Mouse (Mus musculus) ES-E14 (cell line): ENCODE results near the gene Tent5c. TPM values are rescaled to one million over a fixed set of nuclear protein-coding genes. Genes with fewer than 3 reads are reported as not detected.

Experiments used
- DNase-seq: peaks from one replicate; pipeline ENCODE4 v3.0.0-alpha.2; 2013; ENCODE audit warnings: low read depth, low spot score
- H3K27ac ChIP-seq: 2 replicates; pipeline ENCODE4 v1.5.1; 2012; ENCODE audit warnings: low read depth, mild to moderate bottlenecking, low read length, moderate library complexity, mixed read lengths; ENCODE audit not compliant: poor library complexity, insufficient read depth, severe bottlenecking
- H3K36me3 ChIP-seq: 2 replicates; pipeline ENCODE4 v1.6.1; 2012; ENCODE audit warnings: mild to moderate bottlenecking, low read length, moderate library complexity, mixed read lengths; ENCODE audit not compliant: control insufficient read depth, poor library complexity, insufficient read depth, severe bottlenecking
- H3K4me1 ChIP-seq, 2 experiments: fragments of 150-350 bp in 1 of 2; sonication (generic) in 1 of 2; 2 replicates each; pipeline ENCODE4 v1.6.1; 2012; ENCODE audit warnings: low read length in 2 of 2, mild to moderate bottlenecking in 1 of 2, mixed read lengths in 1 of 2; ENCODE audit not compliant: control insufficient read depth in 2 of 2, insufficient read depth in 2 of 2, poor library complexity in 1 of 2
- H3K4me3 ChIP-seq, 2 experiments: fragments of 150-350 bp in 1 of 2; sonication (generic) in 1 of 2; 2 replicates each; pipeline ENCODE4 v1.5.1; 2012; ENCODE audit warnings: low read length in 2 of 2, low read depth in 1 of 2, mild to moderate bottlenecking in 1 of 2, mixed read lengths in 1 of 2; ENCODE audit not compliant: insufficient read depth in 1 of 2, poor library complexity in 1 of 2, severe bottlenecking in 1 of 2
- H3K9ac ChIP-seq: 2 replicates; pipeline ENCODE4 v1.6.1; 2012; ENCODE audit warnings: low read depth, mild to moderate bottlenecking, low read length, mixed read lengths; ENCODE audit not compliant: poor library complexity, insufficient read depth, severe bottlenecking
- H3K9me3 ChIP-seq: fragments of 150-350 bp; sonication (generic); 2 replicates; pipeline ENCODE4 v1.6.1; 2012; ENCODE audit warnings: low read depth, mild to moderate bottlenecking, low read length; ENCODE audit not compliant: control insufficient read depth, insufficient read depth
- CHD2 ChIP-seq: IDR thresholded peaks from 2 replicates; pipeline ENCODE4 v1.6.1; 2014; ENCODE audit warnings: mild to moderate bottlenecking, low read depth, low read length, inconsistent platforms
- HCFC1 ChIP-seq: IDR thresholded peaks from 2 replicates; pipeline ENCODE4 v1.6.1; 2012; ENCODE audit warnings: low read length, inconsistent platforms, borderline replicate concordance; ENCODE audit not compliant: insufficient read depth
- MAFK ChIP-seq: IDR thresholded peaks from 2 replicates; pipeline ENCODE4 v1.6.1; 2014; ENCODE audit warnings: mild to moderate bottlenecking, low read depth, low read length, inconsistent platforms; ENCODE audit not compliant: insufficient read depth
- ZC3H11A ChIP-seq: IDR thresholded peaks from 2 replicates; pipeline ENCODE4 v1.6.1; 2012; ENCODE audit warnings: low read depth, mild to moderate bottlenecking, inconsistent platforms, low read length, borderline replicate concordance
- ZNF384 ChIP-seq: IDR thresholded peaks from 2 replicates; pipeline ENCODE4 v1.6.1; 2012; ENCODE audit warnings: low read depth, low read length, inconsistent platforms
- in situ Hi-C, 2 experiments: fragments of 600-800 bp; cut with MboI; formaldehyde crosslinking; loops; one replicate each; pipeline ENCODE4 v1.15.1; 2025; ENCODE audit warnings: low sequenced_read_pairs in 2 of 2, inconsistent platforms in 1 of 2; ENCODE audit not compliant: unreplicated experiment in 2 of 2
- total RNA-seq: library from RNA; depleted of rRNA; stranded (reverse); fragments of 300-350 nt; gene quantifications from 2 replicates; pipeline ENCODE4 v1.2.3, GENCODE M21; 2012

Tent5c gene
- total RNA-seq, 1 experiment: 1.2 TPM

DNA sequence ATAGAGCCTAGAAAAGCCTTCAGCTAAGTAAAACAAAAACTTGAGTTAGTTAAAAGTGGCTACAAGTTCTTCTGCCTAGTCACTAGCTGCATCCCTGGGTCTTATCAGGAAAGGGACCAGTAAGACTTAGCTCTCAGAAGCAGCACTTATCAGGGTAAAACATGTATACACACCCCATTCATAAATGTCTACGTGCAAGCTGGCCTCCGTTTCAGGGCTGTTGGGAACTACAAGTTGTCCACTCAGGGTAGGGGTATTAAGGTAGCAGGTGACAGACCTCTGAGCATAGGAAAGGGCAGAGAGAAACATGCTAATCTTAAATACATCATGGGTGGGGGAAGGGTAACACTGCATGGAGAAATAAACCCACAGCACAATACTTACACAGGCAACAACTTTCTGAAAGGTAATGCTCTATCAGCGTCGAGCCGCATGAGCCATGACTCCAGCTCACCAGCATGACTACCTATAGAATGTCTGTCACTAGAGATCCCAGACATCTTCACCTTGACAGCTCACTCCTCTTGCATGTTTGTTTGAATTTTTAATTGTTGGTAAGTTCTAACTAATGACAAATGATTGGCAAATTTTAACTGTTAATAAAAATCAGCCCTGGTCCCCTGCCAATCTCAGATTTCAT lies 6.0 kb downstream of the Tent5c start:
- in situ Hi-C loops: no loop called here
- Histone ChIP-seq H3K9ac (no peak overlapping the region), H3K4me3 (no peak overlapping the region), H3K9me3 (no peaks in the 10 kb centered on the region), H3K36me3 (no peaks in the 10 kb centered on the region), H3K27ac (no peak overlapping the region), H3K4me1 (no peaks in the 10 kb centered on the region; a peak in 1 of 4 replicates)
- TF ChIP-seq ZNF384 (no peak), MAFK (no peak), HCFC1 (no peak), ZC3H11A (no peak), CHD2 (no peak)
- no peak for DNase-seq

DNA sequence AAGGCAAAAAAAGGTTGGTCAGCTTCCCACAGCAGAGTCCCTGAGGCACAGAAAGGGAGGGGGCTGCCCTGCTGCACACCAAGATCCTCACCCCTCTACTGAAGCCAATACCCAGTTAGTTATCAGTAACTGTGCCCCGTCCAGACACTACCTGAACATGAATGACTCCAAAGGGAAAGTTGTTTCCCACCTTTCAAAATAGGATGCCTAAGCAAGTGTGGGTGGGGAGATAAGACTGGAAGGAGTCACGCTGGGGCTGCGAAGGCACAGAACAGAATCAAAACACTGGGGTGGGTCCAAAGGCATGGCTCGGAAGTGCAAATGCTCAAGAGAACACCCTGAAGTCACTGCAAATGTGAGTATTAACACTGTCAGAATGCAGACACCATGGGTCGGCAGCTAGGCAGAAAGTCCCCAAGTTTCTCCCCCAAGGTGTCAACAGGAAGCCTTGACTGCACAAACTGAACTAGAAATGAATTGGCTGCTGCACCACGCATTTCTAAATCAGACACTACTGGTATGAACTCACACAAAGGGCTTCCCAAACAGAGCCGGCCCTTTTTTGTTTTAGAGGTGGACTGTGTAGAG lies 6.7 kb downstream of the Tent5c start:
- DNase-seq: no peak
- no peak overlapping the region for H3K9ac ChIP-seq
- in situ Hi-C loops: no loop called here
- no peaks in the 10 kb centered on the region; a peak in 1 of 4 replicates for H3K4me1 ChIP-seq
- H3K4me3 ChIP-seq: no peak overlapping the region
- H3K36me3 ChIP-seq: no peaks in the 10 kb centered on the region
- TF ChIP-seq HCFC1: no peak
- no peak for TF ChIP-seq MAFK
- no peak for TF ChIP-seq ZC3H11A
- TF ChIP-seq ZNF384: no peak
- TF ChIP-seq CHD2: no peak
- no peaks in the 10 kb centered on the region for H3K9me3 ChIP-seq
- no peak overlapping the region for H3K27ac ChIP-seq

DNA sequence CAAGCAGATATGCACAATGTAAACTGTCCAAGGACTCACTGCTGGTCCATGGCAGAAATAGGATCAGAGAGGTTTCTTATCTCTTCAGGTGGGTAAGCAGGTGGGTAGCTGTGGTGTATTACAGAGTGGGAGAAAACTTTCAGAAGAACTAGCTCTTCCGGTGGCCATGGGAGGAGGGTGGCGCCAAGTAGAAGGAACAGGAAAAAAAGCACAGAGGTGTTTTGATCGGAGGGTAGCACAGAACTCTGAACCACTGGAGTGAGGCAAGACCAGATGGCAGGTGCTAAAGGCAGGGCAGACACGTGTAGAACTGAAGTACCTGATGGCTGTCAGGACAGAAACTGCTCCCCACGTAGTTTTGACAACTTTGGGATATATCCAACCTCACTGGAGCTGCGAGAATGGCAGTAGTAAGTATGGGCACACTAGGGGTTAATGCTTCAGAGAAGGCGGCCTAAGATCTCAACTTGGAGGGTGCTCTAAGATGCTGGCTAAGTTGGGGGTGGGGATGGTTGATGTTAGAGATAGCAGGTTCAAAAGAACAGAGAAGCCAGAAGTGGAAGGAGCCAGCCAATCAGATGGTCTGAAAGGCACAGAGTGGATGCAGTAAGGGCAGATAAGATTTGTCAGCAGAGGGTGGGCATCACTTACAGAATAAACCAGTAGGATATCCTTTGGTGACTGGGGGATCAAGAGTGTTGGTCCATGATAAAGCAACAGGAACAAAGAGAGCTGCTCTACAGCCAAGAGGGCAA lies 8.7 kb downstream of the Tent5c start:
- in situ Hi-C loops: no loop called here
- TF ChIP-seq ZC3H11A (no peak), ZNF384 (no peak), HCFC1 (no peak), MAFK (no peak), CHD2 (no peak)
- no peak overlapping the region for H3K9ac ChIP-seq
- no peaks in the 10 kb centered on the region for H3K9me3 ChIP-seq
- H3K4me3 ChIP-seq: no peak overlapping the region
- H3K4me1 ChIP-seq: no peaks in the 10 kb centered on the region; a peak in 1 of 4 replicates
- H3K27ac ChIP-seq: no peak overlapping the region
- no peak for DNase-seq
- H3K36me3 ChIP-seq: no peaks in the 10 kb centered on the region

DNA sequence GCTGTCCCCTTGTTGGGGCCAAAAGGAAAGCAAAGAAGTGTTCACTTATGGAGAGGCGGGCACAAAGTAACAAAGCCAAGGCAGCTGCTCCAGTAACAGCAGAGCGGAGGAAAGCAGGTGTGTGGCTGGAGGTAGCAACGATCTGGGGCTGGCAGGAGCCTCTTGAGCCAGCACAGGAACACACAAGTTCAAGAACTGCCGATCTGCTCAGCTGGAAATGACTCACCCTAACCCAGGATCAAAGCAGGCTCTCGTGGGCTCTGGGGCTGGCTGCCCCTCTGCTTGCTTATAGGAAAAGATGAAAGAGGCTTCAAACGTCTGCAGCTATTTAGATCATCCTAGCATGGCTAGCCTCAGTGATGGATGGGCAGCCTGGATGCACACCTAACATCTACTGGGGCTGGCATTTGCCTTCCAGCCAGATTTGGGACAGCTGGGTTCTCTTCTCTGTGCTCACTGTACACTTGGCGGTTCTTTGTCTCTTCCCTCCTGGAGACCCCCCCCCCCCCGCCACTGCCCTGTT lies 14.1 kb downstream of the Tent5c start:
- in situ Hi-C loops: no loop called here

More for the DNA sequence above, 14.1 kb downstream of the Tent5c start:
- H3K4me1 ChIP-seq: no peaks in the 10 kb centered on the region; a peak in 1 of 4 replicates
- no peak overlapping the region for H3K4me3 ChIP-seq
- no peaks in the 10 kb centered on the region for H3K36me3 ChIP-seq
- H3K27ac ChIP-seq: no peak overlapping the region
- DNase-seq: no peak
- TF ChIP-seq HCFC1 (no peak), ZNF384 (no peak), MAFK (no peak), ZC3H11A (no peak), CHD2 (no peak)
- H3K9ac ChIP-seq: no peak overlapping the region
- H3K9me3 ChIP-seq: no peaks in the 10 kb centered on the region
